Mouse (Mus musculus): ENCODE results near the gene Dkkl1. TPM values are rescaled to one million over a fixed set of nuclear protein-coding genes. Genes with fewer than 3 reads are reported as not detected.
A peak's percentile ranks its signal among the peaks of the same experiment; 100 is the strongest.

Gene Dkkl1
- total and polyA plus RNA-seq, 2 experiments from 2014 or later, result 18.3 to 24.0 TPM

DNA sequence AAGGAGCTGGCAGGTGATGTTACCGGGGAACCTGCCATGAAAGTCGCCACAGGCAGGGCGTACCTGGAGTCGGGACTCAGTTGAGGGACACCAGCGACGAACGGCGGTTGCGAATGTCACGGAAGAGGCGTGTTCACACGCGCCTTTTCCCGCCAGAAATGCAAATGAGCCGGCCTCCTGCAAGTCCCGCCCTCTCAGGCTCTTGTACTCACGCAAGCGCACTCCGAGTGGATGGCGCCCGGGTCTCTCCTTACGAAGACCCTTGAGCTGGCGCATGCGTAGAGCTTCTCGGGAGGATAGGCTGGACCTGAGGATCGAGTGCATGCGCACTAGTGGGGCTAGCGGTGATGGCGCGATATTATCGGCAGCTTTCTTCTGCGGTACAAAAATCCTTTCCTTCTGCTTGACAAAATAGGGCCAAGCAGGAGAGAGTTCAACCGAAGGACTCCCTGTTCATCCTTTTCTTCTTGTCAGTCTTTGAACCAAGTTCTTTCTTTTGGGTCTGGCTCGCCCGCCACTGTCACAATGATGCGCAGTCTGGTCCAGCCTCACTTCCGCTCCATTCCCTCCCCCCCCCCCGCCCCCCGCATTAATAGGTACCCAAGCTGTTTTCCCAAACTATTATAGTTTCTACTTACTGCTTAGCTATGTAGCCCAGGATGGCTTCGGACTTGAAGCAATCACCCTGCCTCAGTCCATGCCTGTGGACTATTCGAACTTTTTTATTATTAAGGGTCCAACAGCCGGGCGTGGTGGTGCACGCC is 7.4 kb downstream of the Dkkl1 start, which contains the start of gene Ccdc155:
Gene Ccdc155 (minus strand): TSS at position 513 of the 764 bp plus-strand sequence.
- peak within 1 kb of the TSS; percentile 33; the same call in 1 of the 2 replicates for H3K9ac ChIP-seq (replicated peaks; ENCODE audit: low read length)
- no peaks in the 10 kb centered on the region for H3K4me1 ChIP-seq (ENCODE audit: insufficient read depth, low read length)
- H3K27me3 ChIP-seq (ENCODE audit: insufficient read depth, low read length), result no peaks in the 10 kb centered on the region
- H3K9me3 ChIP-seq (ENCODE audit: low read length), result no peaks in the 10 kb centered on the region
- H3K4me2 ChIP-seq (ENCODE audit: low read depth, low read length), result peak within 1 kb of the TSS; percentile 57
- peak within 1 kb of the TSS; percentile 64; the same call in 1 of the 2 replicates for H3K27ac ChIP-seq
- H3K4me3 ChIP-seq (ENCODE audit: low read length), result peak within 1 kb of the TSS; percentile 41
- TF ChIP-seq CTCF (IDR thresholded peaks at IDR 0.05; ENCODE audit: low read depth), result no peak
- no peaks in the 10 kb centered on the region for H3K36me3 ChIP-seq (ENCODE audit: insufficient read depth, low read length)
- peak; percentile 99 for DNase-seq (ENCODE audit: low spot score)
- 9% methylated on average over 44 of the region's 44 CpGs for WGBS
- ATAC-seq, result peak; percentile 98

DNA sequence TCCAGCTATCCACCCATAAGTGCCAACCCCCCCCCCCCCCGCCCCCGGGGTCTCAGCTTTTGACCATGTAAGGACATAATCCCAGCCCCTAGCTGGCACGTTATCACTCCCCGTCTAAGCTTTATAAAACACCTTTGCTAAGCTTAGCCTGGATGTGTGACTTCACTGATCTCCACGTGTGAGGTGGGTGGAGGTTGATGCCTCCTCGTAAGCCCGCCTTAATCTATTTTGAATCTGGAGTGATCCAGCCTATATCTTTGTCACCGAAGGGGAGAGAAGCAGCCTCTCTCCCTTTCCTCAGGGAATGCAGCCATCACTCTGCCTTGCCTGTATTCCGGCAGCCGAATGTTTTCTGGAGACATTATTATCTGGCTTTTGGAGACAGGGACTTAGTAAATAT is 9.3 kb downstream of the Dkkl1 start:
- Histone ChIP-seq H3K27me3 (ENCODE audit: insufficient read depth, low read length) (no peaks in the 10 kb centered on the region), H3K36me3 (ENCODE audit: insufficient read depth, low read length) (no peaks in the 10 kb centered on the region), H3K4me1 (ENCODE audit: insufficient read depth, low read length) (no peaks in the 10 kb centered on the region), H3K4me2 (ENCODE audit: low read depth, low read length) (no peak overlapping the region), H3K27ac (no peak overlapping the region), H3K9me3 (ENCODE audit: low read length) (no peaks in the 10 kb centered on the region), H3K9ac (replicated peaks; ENCODE audit: low read length) (no peak overlapping the region), H3K4me3 (ENCODE audit: low read length) (no peak overlapping the region)
- WGBS, result 73% methylated on average over 10 of the region's 10 CpGs
- ATAC-seq (no peak), DNase-seq (ENCODE audit: low spot score) (no peak)
- no peak for TF ChIP-seq CTCF (IDR thresholded peaks at IDR 0.05; ENCODE audit: low read depth)

DNA sequence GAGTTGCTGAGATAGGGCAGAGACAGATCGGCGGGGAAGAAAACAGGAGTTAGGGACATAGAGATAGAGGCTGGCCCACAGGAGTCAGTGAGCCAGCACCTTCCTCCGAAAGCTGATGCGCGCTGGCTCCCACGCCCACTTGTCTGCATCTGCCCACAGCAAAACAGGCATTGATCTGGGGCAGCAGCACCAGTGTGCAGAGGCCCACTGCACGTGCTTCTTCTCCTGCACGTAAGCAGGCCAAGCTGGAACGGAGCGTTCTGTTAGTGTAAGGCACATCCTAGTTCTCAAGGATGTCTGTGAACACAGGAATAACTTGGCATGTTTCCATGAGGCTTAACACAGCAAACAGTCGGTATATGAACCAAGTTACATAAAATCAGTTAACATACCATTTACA is 13.0 kb downstream of the Dkkl1 start:
- Histone ChIP-seq H3K9me3 (ENCODE audit: low read length) (no peaks in the 10 kb centered on the region), H3K9ac (replicated peaks; ENCODE audit: low read length) (no peak overlapping the region), H3K4me3 (ENCODE audit: low read length) (no peak overlapping the region), H3K4me1 (ENCODE audit: insufficient read depth, low read length) (no peaks in the 10 kb centered on the region), H3K36me3 (ENCODE audit: insufficient read depth, low read length) (no peaks in the 10 kb centered on the region), H3K27ac (no peak overlapping the region), H3K4me2 (ENCODE audit: low read depth, low read length) (no peak overlapping the region), H3K27me3 (ENCODE audit: insufficient read depth, low read length) (no peaks in the 10 kb centered on the region)
- no peak for TF ChIP-seq CTCF (IDR thresholded peaks at IDR 0.05; ENCODE audit: low read depth)
- 82% methylated on average over 11 of the region's 11 CpGs for WGBS
- ATAC-seq (no peak), DNase-seq (ENCODE audit: low spot score) (no peak)

DNA sequence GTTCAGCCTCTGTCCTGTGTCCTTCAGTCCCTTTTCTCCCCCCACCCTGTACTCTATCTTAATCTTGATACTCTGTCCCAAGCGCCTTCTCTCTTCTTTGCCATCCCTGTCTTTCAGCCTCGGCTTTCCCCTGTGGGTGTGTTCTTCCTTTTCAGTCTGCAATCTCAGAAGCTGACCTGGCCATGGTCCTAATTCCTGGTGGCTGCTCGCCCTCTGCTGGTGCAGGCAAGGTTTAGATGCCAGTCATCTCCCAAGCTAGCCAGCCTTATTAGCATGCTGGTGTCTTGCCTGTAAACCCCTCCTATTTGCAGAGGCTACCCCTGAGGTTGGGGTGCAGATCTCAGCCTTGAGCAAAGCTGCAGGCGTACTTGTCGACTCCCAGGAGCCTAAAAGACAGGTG is 13.5 kb downstream of the Dkkl1 start:
- Histone ChIP-seq H3K9me3 (ENCODE audit: low read length) (no peaks in the 10 kb centered on the region), H3K27ac (no peak overlapping the region), H3K4me2 (ENCODE audit: low read depth, low read length) (no peak overlapping the region), H3K27me3 (ENCODE audit: insufficient read depth, low read length) (no peaks in the 10 kb centered on the region), H3K9ac (replicated peaks; ENCODE audit: low read length) (no peak overlapping the region), H3K4me1 (ENCODE audit: insufficient read depth, low read length) (no peaks in the 10 kb centered on the region), H3K36me3 (ENCODE audit: insufficient read depth, low read length) (no peaks in the 10 kb centered on the region), H3K4me3 (ENCODE audit: low read length) (no peak overlapping the region)
- 11% methylated on average over 5 of the region's 5 CpGs for WGBS
- ATAC-seq (peak; percentile 60; the same call in 1 of the 2 replicates), DNase-seq (ENCODE audit: low spot score) (peak; percentile 91)
- peak; percentile 95 for TF ChIP-seq CTCF (IDR thresholded peaks at IDR 0.05; ENCODE audit: low read depth)

DNA sequence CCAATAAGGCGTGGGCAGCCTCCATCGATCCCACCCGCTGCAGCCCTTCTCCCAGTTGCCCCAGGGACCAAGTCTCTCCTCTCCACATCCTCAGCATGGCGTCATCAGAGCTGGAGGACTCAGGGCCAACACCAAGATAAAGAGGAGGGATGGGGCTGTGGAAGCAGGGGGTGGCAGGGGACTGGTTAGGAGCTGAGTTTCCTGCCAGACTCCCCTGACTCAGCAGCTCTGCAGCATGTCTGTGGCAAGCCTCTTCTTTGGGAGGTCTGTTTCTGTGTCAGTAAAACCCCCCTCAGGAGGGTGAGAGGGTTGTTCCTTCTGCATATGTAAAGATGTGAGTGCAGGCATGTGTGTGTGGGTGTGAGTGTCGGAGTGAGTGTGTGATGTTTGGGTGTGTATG is 15.0 kb downstream of the Dkkl1 start:
- TF ChIP-seq CTCF (IDR thresholded peaks at IDR 0.05; ENCODE audit: low read depth), result no peak
- no peak overlapping the region for H3K4me3 ChIP-seq (ENCODE audit: low read length)
- H3K9ac ChIP-seq (replicated peaks; ENCODE audit: low read length), result no peak overlapping the region
- no peak for ATAC-seq
- H3K36me3 ChIP-seq (ENCODE audit: insufficient read depth, low read length), result no peaks in the 10 kb centered on the region
- H3K27me3 ChIP-seq (ENCODE audit: insufficient read depth, low read length), result no peaks in the 10 kb centered on the region
- no peaks in the 10 kb centered on the region for H3K9me3 ChIP-seq (ENCODE audit: low read length)
- no peaks in the 10 kb centered on the region for H3K4me1 ChIP-seq (ENCODE audit: insufficient read depth, low read length)
- WGBS, result 77% methylated on average over 5 of the region's 5 CpGs
- DNase-seq (ENCODE audit: low spot score), result no peak
- no peak overlapping the region for H3K4me2 ChIP-seq (ENCODE audit: low read depth, low read length)
- H3K27ac ChIP-seq, result no peak overlapping the region

DNA sequence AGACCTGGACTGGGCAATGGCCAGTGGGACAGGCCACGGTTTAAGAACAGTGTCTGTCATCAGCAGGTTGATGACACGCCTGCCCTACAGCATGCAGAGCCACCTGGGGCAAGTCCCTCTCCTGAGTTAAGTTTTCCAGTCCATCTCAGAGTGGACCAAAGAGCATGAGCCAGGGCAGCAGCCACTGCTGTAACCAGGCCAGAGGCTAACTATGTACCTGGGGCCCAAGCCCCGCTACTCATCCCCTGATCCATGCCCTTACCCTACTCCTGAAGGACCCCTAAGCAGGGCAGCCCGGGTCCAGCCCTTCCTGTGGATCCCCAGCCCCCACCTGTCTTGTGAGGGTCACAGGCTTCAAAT is 15.8 kb downstream of the Dkkl1 start:
- no peak for TF ChIP-seq CTCF (IDR thresholded peaks at IDR 0.05; ENCODE audit: low read depth)
- no peak for ATAC-seq
- Histone ChIP-seq H3K36me3 (ENCODE audit: insufficient read depth, low read length) (no peaks in the 10 kb centered on the region), H3K4me1 (ENCODE audit: insufficient read depth, low read length) (no peaks in the 10 kb centered on the region), H3K9me3 (ENCODE audit: low read length) (no peaks in the 10 kb centered on the region), H3K27ac (no peak overlapping the region), H3K27me3 (ENCODE audit: insufficient read depth, low read length) (no peaks in the 10 kb centered on the region), H3K4me3 (ENCODE audit: low read length) (no peak overlapping the region), H3K9ac (replicated peaks; ENCODE audit: low read length) (no peak overlapping the region), H3K4me2 (ENCODE audit: low read depth, low read length) (no peak overlapping the region)
- no peak for DNase-seq (ENCODE audit: low spot score)
- 83% methylated on average over 4 of the region's 4 CpGs for WGBS

Measured in hindbrain, postnatal 0 days (tissue).